Mouse (Mus musculus) brain, embryonic 14.5 days (tissue): ENCODE data around the gene Omd.

ENCODE experiments used
- CTCF ChIP-seq: fragments of 200-500 bp; IDR thresholded peaks from 2 replicates; pipeline ENCODE4 v1.5.1; 2012; ENCODE audit warnings: inconsistent platforms, mild to moderate bottlenecking, moderate library complexity, borderline replicate concordance; ENCODE audit not compliant: insufficient read depth, insufficient read length; ENCODE audit errors: extremely low read depth
- POLR2A ChIP-seq: fragments of 200-500 bp; IDR thresholded peaks from 2 replicates; pipeline ENCODE4 v1.6.1; 2012; ENCODE audit warnings: mild to moderate bottlenecking, inconsistent platforms, borderline replicate concordance; ENCODE audit not compliant: poor library complexity, insufficient read depth, insufficient read length, severe bottlenecking; ENCODE audit errors: extremely low read depth

DNA sequence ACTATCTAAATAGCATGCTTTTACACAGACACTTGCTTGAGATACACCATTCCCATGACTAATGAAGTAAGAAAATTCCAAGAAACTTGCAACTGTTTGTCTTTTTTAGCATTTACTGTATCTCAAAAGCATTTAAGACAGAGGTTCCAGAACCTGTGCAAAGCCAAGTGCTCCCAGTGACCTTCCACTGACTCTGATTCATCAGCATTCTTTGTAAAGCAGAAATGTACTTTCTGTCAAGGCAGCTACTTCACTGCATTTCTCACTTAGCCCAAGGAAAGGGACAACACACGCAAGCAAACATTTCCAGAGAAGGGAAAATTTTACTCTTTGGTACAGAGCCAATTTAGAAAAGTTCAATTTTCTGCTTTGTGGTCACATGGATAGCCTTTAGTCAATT lies 41.0 kb downstream of the Omd start:
- TF ChIP-seq CTCF (no peak), POLR2A (no peak)
